Mouse (Mus musculus) bone marrow macrophage, adult 2 months (primary cell): ENCODE results near the gene Gm15737.

Experiments used
- CTCF ChIP-seq: IDR thresholded peaks from 2 replicates; pipeline ENCODE4 v1.5.1; 2012; ENCODE audit warnings: low read depth, mild to moderate bottlenecking, low read length, moderate library complexity
- POLR2A ChIP-seq: IDR thresholded peaks from 2 replicates; pipeline ENCODE4 v1.6.1; 2012; ENCODE audit warnings: mild to moderate bottlenecking, low read depth, low read length, borderline replicate concordance

GRCm38 (mm10) chr6:92860285-92860912, 8.8 kb upstream of the Gm15737 start:
- TF ChIP-seq CTCF (no peak), POLR2A (no peak)
